Mouse (Mus musculus) bone marrow macrophage, adult 2 months (primary cell): Measurements from ENCODE around the gene Dhdh. TPM values are rescaled to one million over a fixed set of nuclear protein-coding genes. Genes with fewer than 3 reads are reported as not detected.
A peak's percentile ranks its signal among the peaks of the same experiment; 100 is the strongest.
"Not testable (repeated sequence)": the region's sequence is repeated elsewhere in the genome, so short reads cannot be mapped to it uniquely, and the experiment has no call there.

Experiments used
- H3K27ac ChIP-seq: 2 replicates; pipeline ENCODE4 v1.5.1; 2012; ENCODE audit warnings: low read depth, low read length; ENCODE audit not compliant: insufficient read depth
- H3K4me1 ChIP-seq: 2 replicates; pipeline ENCODE4 v1.6.1; 2012; ENCODE audit warnings: low read length; ENCODE audit not compliant: control insufficient read depth, insufficient read depth
- H3K4me3 ChIP-seq: 2 replicates; pipeline ENCODE4 v1.5.1; 2012; ENCODE audit warnings: mild to moderate bottlenecking, low read length, moderate library complexity; ENCODE audit not compliant: insufficient read depth
- CTCF ChIP-seq: IDR thresholded peaks from 2 replicates; pipeline ENCODE4 v1.5.1; 2012; ENCODE audit warnings: low read depth, mild to moderate bottlenecking, low read length, moderate library complexity
- POLR2A ChIP-seq: IDR thresholded peaks from 2 replicates; pipeline ENCODE4 v1.6.1; 2012; ENCODE audit warnings: mild to moderate bottlenecking, low read depth, low read length, borderline replicate concordance
- polyA plus RNA-seq: library from polyadenylated mRNA; stranded (reverse); fragments of >200 nt; gene quantifications from 2 replicates; pipeline ENCODE4 v1.2.4, GENCODE M21; 2012; ENCODE audit not compliant: missing spikeins, insufficient read depth, insufficient read length

The Dhdh gene
- polyA plus RNA-seq, 1 experiment, result 22.0 TPM

DNA sequence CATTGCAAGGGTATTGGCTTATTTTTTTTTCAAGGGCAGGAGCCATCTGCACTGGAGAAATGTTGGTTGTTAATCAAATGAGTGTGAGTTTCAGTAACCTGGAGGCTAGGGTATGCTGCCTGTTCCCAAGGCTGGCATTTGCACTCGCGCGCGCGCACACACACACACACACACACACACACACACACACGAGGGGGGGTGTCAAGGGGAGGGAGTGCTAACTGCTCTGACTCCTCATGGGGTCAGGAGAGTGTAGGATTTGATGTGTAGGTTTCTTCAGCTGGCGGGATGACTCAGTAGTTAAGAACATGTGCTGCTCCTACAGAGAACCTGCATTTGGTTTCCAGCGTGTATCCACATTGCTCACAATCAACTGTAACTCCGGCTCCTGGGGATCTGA, 2.2 kb upstream of the Dhdh start:
- Histone ChIP-seq H3K4me1 (peaks cover 21% of the 10 kb centered on the region), H3K27ac (no peak overlapping the region), H3K4me3 (no peak overlapping the region)
- TF ChIP-seq CTCF, result no peak
- TF ChIP-seq POLR2A, result no peak

DNA sequence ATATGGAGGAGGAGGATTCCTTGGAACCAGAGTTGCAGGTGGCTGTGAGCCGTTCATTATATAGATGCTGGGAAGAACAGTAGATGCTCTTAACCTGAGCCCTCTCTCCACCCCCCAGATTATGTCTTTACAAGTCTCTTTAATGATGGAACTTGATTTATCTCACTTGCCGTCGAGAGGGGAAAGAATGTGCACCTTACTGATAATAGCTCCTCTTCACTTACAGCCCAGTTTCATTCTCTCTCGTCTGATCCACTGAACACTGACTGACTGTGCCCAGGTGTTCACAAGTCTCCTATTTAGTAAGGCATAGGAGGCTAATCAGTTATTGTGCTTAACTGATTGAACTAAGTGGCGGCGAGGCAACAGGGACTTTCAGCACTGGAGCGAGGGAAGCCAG, 973 bp upstream of the Dhdh start:
- no peak overlapping the region for H3K4me3 ChIP-seq
- peaks cover 21% of the 10 kb centered on the region for H3K4me1 ChIP-seq
- TF ChIP-seq CTCF, result no peak
- TF ChIP-seq POLR2A, result no peak
- H3K27ac ChIP-seq, result no peak overlapping the region

DNA sequence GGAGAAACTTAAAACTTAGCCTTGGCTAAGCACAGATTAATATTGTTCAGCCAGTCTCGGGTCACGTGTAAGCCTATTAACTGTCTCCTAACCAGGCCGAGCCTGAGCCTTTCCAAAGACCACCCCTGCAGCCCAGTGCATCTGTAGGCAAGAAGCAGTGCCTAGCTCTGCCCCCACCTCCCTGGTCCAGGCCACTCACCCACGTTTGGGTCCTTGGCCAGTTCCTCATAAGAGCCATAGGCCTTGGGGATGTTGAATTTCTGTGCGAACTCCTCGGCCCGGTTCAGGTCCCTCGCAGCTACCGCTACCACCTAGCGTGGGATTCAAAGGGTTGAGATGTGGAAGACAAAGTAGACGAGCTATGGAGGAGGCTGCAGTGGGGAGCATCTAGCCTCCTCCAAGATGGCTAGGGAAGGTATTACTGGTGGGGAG, 728 bp downstream of the Dhdh start:
- H3K4me1 ChIP-seq, result peaks cover 21% of the 10 kb centered on the region
- no peak overlapping the region for H3K27ac ChIP-seq
- H3K4me3 ChIP-seq, result peak overlapping the region; percentile 79
- TF ChIP-seq POLR2A, result no peak
- no peak for TF ChIP-seq CTCF

DNA sequence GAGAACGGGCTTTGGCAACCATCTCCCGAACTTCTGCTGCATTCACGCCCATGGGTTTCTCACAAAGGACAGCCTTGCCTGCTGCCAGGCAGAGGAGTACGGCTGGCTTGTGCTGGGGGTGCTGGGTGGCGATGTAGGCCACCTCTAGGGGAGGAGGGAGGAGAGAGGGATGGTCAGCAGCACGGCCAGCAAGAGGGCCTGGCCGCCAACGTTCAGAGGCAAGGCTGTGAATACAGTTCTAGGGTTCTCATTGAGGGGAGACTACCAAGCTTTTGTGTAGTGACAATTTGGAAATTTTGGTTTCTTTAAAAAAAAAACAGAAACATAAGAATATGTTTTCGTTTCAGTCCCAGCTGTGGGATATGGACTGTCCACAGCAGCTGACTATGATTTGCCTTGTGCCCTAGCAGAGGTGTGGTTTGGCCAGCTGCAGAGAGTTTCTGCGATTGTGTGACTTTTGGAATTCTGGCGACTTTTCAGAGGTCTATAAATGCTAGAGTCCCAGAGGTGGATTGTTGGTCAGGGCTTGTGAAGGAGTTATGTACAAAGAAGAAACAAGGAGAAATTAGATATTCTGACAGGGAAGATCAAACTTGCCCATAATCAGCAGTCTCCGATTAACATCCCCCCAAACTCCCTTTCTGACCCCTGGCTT, 1.7 kb downstream of the Dhdh start, which contains the start of gene Gm45808:
TSS of gene Gm45808 (minus strand) at position 51 of the 655 bp plus-strand sequence.
- H3K4me1 ChIP-seq, result peaks cover 21% of the 10 kb centered on the region
- H3K4me3 ChIP-seq, result peak within 1 kb of the TSS; percentile 79; the same call in 1 of the 2 replicates
- H3K27ac ChIP-seq, result no peak within 1 kb of the TSS
- TF ChIP-seq POLR2A, result no peak
- no peak for TF ChIP-seq CTCF

DNA sequence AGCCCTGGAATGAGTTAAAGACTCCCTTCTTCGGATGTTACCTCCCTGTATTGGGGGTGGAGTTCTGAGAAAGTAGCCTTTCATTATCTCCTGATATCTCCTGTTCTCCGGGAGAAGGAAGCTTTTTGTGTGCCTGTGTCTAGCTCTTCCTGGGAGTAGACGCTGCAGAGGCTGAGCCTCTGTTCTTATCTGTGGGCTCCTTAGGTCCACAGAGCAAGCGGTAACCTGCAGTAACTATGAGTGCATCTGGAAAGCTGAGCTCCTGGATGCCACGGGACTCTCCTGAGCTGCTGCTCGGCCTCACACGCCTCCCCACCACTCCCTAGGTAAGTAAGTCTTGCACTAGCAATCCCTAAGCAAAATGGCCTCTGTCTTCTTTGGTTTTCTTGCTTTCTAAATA, 2.4 kb downstream of the Dhdh start:
- Histone ChIP-seq H3K4me3 (no peak overlapping the region), H3K4me1 (peaks cover 20% of the 10 kb centered on the region), H3K27ac (no peak overlapping the region)
- TF ChIP-seq POLR2A (no peak), CTCF (no peak)

DNA sequence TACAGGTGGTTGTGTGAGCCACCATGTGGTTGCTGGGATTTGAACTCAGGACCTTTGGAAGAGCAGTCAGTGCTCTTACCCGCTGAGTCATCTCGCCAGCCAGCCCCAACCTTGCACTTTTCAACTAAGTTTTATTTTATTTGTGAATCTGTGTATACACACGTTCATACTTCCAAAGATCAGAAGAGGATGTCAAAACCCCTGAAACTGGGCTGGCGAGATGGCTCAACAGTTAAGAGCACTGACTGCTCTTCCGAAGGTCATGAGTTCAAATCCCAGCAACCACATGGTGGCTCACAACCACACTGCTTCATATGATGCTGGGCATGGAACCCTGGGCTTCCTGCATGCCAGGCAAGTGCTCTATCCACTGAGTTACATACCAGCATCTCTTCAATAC, 3.6 kb downstream of the Dhdh start:
- peaks cover 14% of the 10 kb centered on the region for H3K4me1 ChIP-seq
- not testable (repeated sequence) for H3K4me3 ChIP-seq, H3K27ac ChIP-seq

DNA sequence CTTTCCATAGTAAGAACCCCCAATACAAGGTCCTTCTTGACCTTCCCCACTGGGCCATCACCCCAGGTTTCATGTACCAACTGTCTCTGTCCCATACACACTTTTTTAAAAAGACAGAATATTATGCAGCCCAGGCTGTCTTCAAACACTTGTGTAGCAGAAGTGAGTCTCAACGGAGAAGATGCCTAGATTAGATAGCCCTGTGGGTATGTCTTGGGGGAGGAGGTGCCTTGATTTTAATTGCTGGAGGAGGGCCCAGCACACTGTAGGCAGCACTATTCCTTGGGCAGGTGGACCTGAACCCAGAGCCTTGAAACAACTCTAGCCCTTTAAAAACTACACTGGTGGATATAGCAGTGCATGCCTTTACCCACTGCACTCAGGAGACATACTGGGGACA, 6.4 kb downstream of the Dhdh start:
- Histone ChIP-seq H3K4me3 (no peak overlapping the region), H3K27ac (no peak overlapping the region), H3K4me1 (no peaks in the 10 kb centered on the region)
- TF ChIP-seq CTCF (no peak), POLR2A (no peak)

DNA sequence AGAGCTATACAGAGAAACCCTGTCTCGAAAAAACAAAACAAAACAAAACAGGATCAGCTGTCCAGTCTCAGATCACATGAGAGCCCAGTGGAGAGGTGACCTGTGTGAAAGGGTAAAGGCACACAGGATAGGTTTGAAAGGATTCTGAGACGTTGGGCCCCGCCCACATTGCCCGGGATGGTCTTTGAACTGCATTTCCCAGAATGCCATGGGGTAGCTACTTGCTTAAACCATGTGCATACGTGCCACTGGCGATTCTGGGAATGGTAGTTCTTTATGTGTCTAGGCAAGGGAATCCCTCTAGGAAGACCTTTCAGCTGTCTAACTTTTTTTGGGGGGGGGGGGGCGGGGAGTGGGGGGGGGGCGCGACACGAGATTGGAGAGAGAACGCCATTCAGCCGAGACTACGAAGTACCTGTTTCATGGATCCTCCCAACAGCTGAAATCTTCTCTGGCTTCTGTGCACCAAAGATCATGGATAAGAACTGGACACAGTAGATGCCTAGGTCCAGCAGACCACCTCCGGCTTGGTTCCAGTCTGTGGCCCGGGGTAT, 7.2 kb downstream of the Dhdh start, which contains the start of gene Tulp2:
TSS of gene Tulp2 (plus strand) at position 504 of the 554 bp plus-strand sequence.
- Histone ChIP-seq H3K4me3 (no peak within 1 kb of the TSS), H3K4me1 (no peaks in the 10 kb centered on the region), H3K27ac (no peak within 1 kb of the TSS)
- TF ChIP-seq CTCF (no peak), POLR2A (no peak)

DNA sequence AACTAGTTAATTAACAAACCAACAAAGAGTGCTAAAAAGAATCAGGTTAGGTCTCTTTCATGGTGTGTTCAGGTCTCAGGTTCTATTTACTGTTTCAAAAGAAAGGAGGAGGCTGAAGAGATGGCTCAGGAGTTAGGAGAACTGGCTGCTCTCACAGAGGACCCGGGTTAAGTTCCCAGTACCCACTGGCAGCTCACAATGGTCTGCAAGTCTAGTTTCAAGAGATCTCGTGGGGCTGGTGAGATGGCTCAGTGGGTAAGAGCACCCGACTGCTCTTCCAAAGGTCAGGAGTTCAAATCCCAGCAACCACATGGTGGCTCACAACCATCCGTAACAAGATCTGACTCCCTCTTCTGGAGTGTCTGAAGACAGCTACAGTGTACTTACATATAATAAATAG, 8.3 kb downstream of the Dhdh start:
- not testable (repeated sequence) for H3K27ac ChIP-seq, H3K4me3 ChIP-seq, H3K4me1 ChIP-seq

DNA sequence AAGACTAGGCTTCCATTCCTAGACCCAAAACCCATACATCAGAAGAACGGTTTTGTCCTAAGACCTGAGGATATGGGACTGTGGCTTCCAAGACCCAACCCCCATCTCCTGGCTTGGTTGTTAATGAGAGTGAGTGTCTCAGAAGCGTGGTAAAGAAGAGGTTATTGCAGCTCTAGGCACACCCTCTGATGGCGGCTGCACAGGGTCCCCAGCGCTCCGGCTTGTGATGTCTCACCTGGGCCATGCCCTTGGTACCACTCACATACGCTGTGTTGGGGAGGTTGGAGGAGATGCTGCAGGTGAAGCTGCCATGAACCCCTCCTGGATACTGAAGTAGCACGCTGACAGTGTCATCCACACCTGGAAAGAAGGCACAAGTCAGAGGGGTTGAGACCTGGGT, 9.8 kb downstream of the Dhdh start:
- H3K4me3 ChIP-seq, result no peak overlapping the region
- no peaks in the 10 kb centered on the region for H3K4me1 ChIP-seq
- no peak overlapping the region for H3K27ac ChIP-seq
- no peak for TF ChIP-seq POLR2A
- no peak for TF ChIP-seq CTCF

DNA sequence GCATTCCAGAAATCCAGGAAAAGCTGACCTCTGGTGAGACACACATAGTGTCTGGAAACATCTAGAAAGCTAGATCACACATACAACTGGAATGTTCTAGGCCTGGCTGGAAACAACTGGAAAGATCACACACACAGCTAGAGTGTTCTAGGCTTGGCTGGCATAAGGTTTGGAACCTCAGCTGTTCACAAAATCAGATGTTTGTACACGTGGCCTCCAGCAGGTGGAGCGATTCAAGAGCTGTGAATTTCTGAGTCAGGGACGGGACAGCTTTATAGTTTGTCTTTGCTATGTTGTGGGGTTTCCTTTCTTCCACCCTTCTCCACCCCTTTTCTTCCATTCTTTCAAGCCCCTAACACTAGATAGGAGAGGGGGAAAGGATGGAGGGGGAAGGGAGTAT, 11.6 kb downstream of the Dhdh start:
- no peak overlapping the region for H3K4me3 ChIP-seq
- no peak overlapping the region for H3K27ac ChIP-seq

More for the DNA sequence above, 11.6 kb downstream of the Dhdh start:
- TF ChIP-seq CTCF, result no peak
- no peaks in the 10 kb centered on the region for H3K4me1 ChIP-seq
